Mouse (Mus musculus) left cerebral cortex, adult 9 months (tissue): ENCODE measurements around the gene Notum.

Source experiments
- DNase-seq, 2 experiments: peaks; one replicate each; pipeline ENCODE4 v3.0.0; 2022; ENCODE audit warnings: low spot score in 2 of 2

The Notum gene

DNA sequence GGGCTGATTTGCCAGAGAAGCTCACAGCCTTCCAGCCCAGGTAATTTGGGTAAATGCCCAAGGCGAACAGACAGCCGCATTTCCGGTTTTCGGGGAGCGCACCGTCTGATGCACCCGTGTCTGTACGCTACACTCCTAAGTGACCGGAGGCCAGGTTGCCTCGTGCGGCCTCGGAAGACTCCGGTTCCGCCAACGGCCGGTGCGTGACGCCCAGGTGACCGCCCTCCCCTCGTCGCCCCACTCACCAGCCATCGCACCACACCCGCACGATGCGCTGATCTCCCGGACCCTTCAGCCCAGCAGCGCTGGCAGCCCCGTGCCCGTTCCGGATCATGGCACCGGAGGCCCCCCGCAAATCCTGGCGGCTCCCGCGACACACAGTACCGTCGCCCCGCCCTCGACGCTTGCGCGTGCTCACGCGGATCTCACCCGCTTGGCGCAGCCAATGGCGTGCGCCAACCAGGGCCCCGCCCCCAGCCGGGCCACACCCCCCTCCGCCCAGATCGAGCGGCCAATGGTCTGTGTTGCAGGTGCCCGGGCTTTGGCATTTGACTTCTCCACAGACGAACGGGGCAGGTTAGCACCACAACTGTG, 43.4 kb downstream of the Notum start, which contains the start of gene Pcyt2:
Pcyt2 (minus strand) TSS at position 418 of the 594 bp plus-strand sequence.
- DNase-seq, result peak; percentile 76 to 90

DNA sequence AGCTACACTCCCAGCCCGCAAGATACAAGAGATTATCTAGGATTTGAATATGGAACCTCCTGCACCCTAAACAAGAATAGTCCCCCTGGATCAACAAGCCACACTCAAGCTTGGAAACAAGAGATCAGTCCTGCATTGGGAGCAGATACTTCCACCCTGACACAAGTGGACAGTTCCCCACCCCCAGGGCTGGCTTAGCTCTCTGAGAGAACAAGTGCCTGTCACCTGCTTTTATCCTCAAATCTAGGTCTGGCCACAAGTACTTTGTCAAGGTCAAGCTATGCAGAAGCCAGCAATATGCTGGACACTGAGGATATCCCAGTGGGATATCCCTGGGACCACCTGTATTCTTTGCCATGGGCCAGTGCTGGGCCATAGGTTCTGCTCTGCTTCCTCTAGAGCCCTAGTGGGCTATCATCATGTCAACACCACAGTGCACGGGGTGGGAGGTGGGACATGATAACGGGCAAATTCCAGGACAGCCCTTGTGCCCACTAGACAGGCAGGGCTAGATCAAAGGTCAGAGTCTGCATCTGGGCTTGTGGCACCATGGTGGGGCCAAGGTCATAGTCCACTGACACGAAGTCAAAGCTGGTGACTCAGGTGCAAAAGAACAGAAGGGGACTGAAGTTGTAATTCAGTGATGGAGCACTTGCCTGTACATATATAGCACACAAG, 44.2 kb downstream of the Notum start:
- no peak for DNase-seq

DNA sequence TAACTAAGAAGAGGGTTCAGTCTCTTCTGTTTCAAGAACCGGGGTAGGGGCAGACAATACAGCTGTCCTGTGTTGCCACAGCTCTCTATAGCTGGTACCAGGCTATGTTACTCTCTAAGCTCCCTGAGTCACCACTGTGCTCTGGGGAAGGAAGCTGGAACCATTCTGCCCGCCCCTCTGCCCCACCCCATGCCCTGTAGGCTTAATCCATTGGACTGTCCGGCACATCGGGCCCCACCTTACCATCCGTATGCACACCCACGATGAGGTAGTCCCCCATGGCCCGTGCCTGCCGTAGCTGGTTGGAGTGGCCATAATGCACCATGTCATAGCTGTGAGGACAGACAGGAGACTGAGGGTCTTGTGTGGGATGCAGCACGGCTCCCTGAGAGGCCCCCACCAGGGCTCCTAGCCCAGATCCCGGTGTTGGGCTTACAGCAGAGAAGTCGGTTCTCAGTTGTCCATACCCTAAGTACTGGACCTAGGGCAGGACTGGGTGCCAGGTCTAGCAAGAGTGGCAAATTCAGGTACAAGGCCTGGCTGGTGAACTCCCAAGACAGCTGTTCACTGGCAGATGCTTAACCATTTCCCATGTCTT, 45.3 kb downstream of the Notum start:
- no peak for DNase-seq

DNA sequence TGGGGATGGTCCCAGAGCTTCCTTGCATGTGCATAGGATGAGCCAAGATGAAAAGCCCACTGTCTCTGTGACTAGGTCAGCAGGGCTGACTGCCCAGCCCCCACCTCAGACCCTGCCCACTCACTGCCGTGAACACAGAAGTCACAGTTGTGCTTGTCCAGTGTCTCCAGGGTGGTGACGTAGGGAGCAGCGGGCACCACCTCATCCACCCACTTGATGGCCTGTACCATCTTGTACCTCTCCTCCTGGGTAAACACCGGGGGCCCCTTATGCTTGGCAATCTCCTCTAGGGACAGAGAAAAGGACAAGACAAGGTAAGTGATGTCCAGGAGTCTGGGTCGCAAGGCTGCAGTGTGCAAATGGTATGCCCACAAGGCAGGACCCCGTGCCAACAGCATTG, 45.8 kb downstream of the Notum start:
- DNase-seq, result no peak

DNA sequence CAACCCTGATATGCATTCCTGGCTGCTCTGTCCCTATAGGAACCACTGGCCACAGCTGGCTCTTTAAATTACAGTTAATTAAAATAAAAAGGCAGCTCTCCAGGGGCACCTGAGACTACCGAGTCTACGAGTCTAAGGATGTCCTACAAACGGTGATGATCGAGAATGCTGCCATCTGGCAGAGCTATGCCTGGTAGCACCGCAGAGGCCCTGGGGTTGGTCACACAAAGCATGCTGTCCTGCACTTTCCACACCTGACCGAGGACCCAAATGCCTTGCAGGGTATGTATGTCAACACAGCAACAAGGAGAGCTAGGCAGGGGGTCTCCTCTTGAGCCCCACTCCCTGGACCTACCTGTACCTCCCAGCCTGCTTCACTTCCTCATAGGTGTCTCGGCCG, 47.0 kb downstream of the Notum start:
- no peak for DNase-seq

GRCm38 (mm10) chr11:120613481-120613972, 47.4 kb downstream of the Notum start:
- DNase-seq, result no peak

GRCm38 (mm10) chr11:120612763-120613162, 48.2 kb downstream of the Notum start:
- DNase-seq, result no peak

- no peak for DNase-seq
Measured at GRCm38 (mm10) chr11:120610477-120611046, 50.4 kb downstream of the Notum start.

DNA sequence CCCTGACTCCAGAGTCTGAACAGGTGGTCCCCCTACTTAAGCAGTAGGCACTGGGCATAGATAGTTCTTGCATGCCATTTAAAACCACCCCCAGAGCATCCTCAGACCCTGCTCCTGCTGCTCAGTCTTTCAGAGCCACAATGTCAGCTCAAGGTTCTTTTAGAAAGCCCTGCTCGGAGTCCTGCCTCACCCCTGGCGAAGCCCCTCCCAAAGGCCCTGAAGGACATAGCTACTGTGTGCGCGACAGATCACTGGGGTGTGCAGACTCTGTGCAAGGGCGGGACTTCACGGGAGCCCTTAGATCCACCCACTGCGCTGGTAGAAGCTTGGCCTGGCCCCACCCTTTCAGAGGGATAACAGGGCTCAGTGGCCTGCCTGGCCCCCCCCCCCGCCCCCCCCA, 51.7 kb downstream of the Notum start:
- no peak for DNase-seq

GRCm38 (mm10) chr11:120608241-120609034, 52.5 kb downstream of the Notum start, which contains the start of gene Npb:
Gene Npb, plus strand, starts transcription at chr11:120608477.
- DNase-seq, result no peak

DNA sequence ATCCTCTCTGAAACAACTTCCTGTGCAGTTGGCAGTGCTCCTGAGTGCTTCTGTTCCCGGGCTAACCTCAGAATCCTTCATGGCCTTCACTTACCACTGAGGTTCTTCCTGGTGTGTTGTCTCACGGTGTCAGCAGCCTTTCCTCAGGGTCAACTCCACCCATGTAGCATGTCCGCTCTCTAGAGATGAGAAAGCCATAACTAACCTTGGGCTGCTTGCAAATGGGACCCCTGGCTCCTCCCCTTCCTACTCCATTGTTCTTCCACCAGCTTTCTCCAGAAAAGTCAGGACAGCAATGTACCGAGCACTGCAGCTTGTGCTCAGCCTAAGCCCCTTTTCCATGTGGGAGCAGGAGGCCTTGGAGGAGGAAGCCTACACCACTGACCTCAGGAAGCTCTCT, 54.2 kb downstream of the Notum start:
- DNase-seq, result no peak

DNA sequence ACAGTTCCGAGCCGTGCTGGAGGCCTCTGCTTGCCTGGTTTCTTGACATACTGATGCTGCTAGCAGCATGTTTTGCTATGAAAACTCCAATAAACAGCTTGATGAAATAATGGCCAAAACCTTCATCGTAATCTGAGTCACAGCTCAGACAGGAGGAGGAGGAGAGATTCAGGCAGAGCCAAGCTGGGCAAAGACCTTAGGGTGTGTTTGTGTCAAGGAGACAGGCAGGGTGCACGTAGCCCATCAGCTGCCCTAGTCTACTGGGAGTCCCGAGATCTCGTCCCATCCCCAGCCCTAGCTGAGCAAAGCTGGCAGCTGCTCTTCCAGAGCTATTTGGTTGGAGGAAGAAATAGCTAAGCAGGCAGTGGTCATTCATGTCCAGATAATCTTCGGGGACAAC, 55.3 kb downstream of the Notum start:
- no peak for DNase-seq
